Mouse (Mus musculus) embryonic facial prominence, embryonic 15.5 days (tissue): ENCODE measurements around the gene Sec16a. TPM values are rescaled to one million over a fixed set of nuclear protein-coding genes. Genes with fewer than 3 reads are reported as not detected.

Experiments used
- ATAC-seq: fragments of 200-750 bp; cut with Nextera tagmentation; 2 replicates; pipeline ENCODE4 v1.8.0; 2017; ENCODE audit warnings: low read depth, moderate TSS enrichment; ENCODE audit not compliant: insufficient number of reproducible peaks, low FRiP score, low TSS enrichment
- H3K27ac ChIP-seq: fragments of 300-500 bp; sonication (generic); replicated peaks from 2 replicates; pipeline ENCODE4 v1.5.1; 2015; ENCODE audit warnings: mild to moderate bottlenecking, inconsistent platforms
- H3K27me3 ChIP-seq: fragments of 300-500 bp; sonication (generic); 2 replicates; pipeline ENCODE4 v1.6.1; 2015; ENCODE audit warnings: inconsistent platforms
- H3K36me3 ChIP-seq: fragments of 300-500 bp; sonication (generic); 2 replicates; pipeline ENCODE4 v1.6.1; 2015; ENCODE audit warnings: mild to moderate bottlenecking, inconsistent platforms
- H3K4me1 ChIP-seq: fragments of 300-500 bp; sonication (generic); 2 replicates; pipeline ENCODE4 v1.6.1; 2015; ENCODE audit warnings: inconsistent platforms
- H3K4me2 ChIP-seq: fragments of 300-500 bp; sonication (generic); replicated peaks from 2 replicates; pipeline ENCODE4 v1.6.1; 2015; ENCODE audit warnings: mild to moderate bottlenecking, inconsistent platforms
- H3K4me3 ChIP-seq: fragments of 300-500 bp; sonication (generic); replicated peaks from 2 replicates; pipeline ENCODE4 v1.5.1; 2015; ENCODE audit warnings: mild to moderate bottlenecking, inconsistent platforms
- H3K9ac ChIP-seq: fragments of 300-500 bp; sonication (generic); 2 replicates; pipeline ENCODE4 v1.6.1; 2015; ENCODE audit warnings: inconsistent platforms
- H3K9me3 ChIP-seq: fragments of 300-500 bp; sonication (generic); replicated peaks from 2 replicates; pipeline ENCODE4 v1.6.1; 2016; ENCODE audit warnings: inconsistent platforms
- WGBS: fragments of 180-500 bp; shearing (Covaris S2); methylation state at CpG from one replicate; pipeline ENCODE4 v1.1.7; 2015; 5-methylcytosine and 5-hydroxymethylcytosine counted together
- polyA plus RNA-seq: library from polyadenylated mRNA; unstranded; fragments of >200 nt; fragmentation: Nextera tagmentation; extraction: Ambion mirVana; gene quantifications from 2 replicates; pipeline ENCODE4 v1.2.1, GENCODE M21; 2015

The Sec16a gene
- polyA plus RNA-seq, 1 experiment from 2014 or later, result 27.0 TPM

DNA sequence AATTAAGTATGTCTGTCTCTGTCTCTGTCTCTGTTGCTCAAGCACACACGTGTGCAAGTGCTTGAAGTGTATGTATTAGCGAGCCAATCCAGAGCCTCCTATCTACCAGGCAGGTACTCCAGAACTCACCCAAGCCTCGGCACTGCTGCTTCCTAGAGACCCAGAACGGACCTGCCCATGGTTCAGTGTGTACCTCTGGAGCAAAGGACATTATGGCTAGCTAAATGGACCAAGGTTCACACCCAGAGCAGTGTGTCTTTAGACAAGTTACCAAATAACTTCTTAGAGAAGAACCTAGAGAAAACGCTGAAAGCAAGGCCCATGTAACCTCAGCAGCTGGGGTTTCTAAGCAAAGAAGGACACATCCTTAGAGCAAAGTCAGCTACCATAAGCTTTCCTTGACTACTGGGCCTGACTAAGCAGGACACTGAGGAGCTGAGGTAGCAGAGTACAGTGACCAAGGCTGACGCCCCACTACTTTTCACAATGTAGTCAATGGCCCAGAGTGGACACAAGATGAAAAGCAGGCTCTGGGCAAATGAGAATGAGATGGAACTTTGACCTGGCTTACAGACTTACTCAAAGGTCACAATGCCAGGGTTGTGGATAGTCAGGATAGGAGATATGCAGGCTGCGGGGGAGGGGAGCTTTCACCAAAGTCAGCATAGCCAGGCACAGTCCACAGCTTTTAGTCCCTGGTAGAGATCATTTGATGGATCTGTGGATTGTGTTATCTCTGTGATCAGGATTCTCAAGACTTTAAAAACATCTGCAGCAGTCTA is 10.0 kb downstream of the Sec16a start:
- H3K4me2 ChIP-seq, result no peak overlapping the region
- no peak overlapping the region for H3K4me3 ChIP-seq
- ATAC-seq, result no peak
- peaks cover 91% of the 10 kb centered on the region for H3K36me3 ChIP-seq
- H3K9me3 ChIP-seq, result no peaks in the 10 kb centered on the region
- H3K27me3 ChIP-seq, result no peaks in the 10 kb centered on the region
- H3K9ac ChIP-seq, result no peak overlapping the region
- H3K4me1 ChIP-seq, result peaks cover 19% of the 10 kb centered on the region
- 96% methylated on average over 7 of the region's 7 CpGs for WGBS
- no peak overlapping the region for H3K27ac ChIP-seq

DNA sequence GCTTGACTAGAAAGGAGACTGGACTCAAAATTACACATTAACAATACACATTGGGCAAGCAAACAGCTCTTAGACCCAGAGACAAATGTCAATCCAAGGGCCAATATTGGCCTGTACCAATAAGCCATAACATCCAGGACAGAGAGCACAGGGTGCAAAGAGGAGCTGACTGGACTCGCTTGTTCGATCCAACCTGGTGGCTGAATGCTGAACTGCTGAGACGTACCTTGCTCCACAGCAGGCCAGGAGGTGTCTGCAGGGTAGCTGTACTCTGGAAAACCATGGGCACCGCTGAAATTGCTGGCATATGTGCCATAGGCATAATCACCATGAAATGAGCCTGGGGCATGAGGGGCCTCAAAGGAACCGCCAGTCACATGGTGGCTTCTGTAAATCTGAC is 15.2 kb downstream of the Sec16a start:
- Histone ChIP-seq H3K4me2 (no peak overlapping the region), H3K27ac (no peak overlapping the region), H3K36me3 (peaks cover 95% of the 10 kb centered on the region), H3K4me1 (no peaks in the 10 kb centered on the region), H3K27me3 (no peaks in the 10 kb centered on the region), H3K9me3 (no peaks in the 10 kb centered on the region), H3K9ac (no peak overlapping the region), H3K4me3 (no peak overlapping the region)
- 82% methylated on average over 5 of the region's 5 CpGs for WGBS
- ATAC-seq, result no peak

DNA sequence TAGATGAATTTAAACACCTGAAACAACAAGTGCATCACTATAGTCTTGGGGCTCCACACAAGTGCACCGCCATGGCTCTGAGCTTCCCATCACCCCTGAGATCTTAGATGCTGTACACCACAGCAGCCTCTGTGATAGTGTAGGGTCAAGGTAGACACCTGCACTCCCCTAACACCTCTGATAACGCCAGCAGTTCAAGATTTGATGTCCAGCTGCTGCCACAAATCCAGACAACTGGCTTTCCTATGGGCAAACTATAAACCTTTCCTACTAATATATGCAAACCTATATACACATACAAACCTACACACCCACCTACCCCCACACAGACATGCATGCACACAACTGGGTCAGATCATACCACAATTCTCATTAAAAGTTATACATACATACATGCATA is 20.5 kb downstream of the Sec16a start:
- H3K4me3 ChIP-seq, result no peak overlapping the region
- H3K36me3 ChIP-seq, result peaks cover 96% of the 10 kb centered on the region
- H3K4me2 ChIP-seq, result no peak overlapping the region
- no peak for ATAC-seq
- no peak overlapping the region for H3K27ac ChIP-seq
- H3K4me1 ChIP-seq, result no peaks in the 10 kb centered on the region
- no peak overlapping the region for H3K9ac ChIP-seq
- H3K9me3 ChIP-seq, result no peaks in the 10 kb centered on the region
- H3K27me3 ChIP-seq, result no peaks in the 10 kb centered on the region
- 92% methylated on average over 2 of the region's 2 CpGs for WGBS

DNA sequence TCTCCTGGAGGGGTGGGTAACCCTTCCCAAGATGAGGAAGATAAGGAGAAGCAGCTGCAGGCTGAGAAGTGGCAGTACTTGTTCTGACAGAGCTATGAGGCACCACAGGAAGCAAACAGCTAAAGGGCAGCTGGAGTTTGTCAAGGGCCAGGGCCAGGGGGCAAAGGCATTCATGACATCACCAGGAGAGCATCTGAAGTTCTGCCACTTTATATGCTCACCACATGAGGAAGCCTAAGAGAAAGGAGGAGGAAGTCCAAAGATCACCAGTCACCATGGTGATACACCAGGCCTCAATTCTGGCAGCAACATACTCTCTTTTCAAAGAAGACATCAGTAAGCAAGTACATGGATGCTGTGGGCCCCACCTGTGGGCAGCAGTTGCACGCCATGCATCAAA is 21.9 kb downstream of the Sec16a start:
- ATAC-seq, result no peak
- Histone ChIP-seq H3K27ac (no peak overlapping the region), H3K27me3 (no peaks in the 10 kb centered on the region), H3K9me3 (no peaks in the 10 kb centered on the region), H3K4me3 (no peak overlapping the region), H3K9ac (no peak overlapping the region), H3K36me3 (peaks cover 96% of the 10 kb centered on the region), H3K4me1 (no peaks in the 10 kb centered on the region), H3K4me2 (no peak overlapping the region)
- 84% methylated on average over 1 of the region's 1 CpGs for WGBS

DNA sequence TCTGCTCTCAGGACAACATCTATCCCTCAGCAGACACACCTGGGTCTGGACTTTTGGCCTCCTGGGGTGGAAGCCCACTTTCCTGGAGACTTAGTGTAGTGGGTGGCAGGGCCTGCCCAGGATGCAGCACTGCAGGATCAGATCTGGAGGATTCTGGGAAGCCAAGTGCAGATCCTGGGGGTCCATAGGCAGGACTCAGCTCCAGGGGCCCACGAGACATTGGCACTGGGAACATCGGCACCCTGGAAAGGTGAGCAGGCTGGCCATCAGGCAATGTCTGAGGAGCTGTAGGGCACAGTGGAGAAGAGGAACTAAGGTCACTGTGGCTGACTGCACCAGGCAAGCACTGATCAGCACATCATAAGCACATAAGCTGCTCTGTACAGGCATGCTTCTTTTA is 23.0 kb downstream of the Sec16a start:
- Histone ChIP-seq H3K27ac (no peak overlapping the region), H3K9me3 (no peaks in the 10 kb centered on the region), H3K4me3 (no peak overlapping the region), H3K9ac (no peak overlapping the region), H3K4me1 (no peaks in the 10 kb centered on the region), H3K36me3 (peaks cover 98% of the 10 kb centered on the region), H3K27me3 (no peaks in the 10 kb centered on the region), H3K4me2 (no peak overlapping the region)
- 96% methylated on average over 2 of the region's 2 CpGs for WGBS
- no peak for ATAC-seq

DNA sequence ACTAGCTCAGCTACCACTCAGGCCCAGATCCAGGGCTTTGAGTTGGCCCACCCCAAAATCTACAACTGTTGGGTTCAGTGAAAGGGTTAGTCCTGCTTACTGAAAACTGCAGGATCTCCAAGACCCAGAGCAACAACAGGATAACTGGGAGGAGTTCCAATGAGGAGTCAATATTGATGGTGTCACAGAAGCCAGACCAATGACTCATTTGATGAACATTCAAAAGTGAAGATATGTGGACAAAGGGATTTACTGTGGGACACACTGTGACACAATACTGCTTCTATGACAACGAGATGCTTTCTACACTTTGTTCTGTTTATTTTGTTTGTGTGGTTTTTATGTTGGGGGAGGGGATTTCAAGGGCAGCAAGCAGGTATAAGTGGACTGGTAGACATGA is 26.9 kb downstream of the Sec16a start:
- 85% methylated on average over 1 of the region's 1 CpGs for WGBS
- Histone ChIP-seq H3K36me3 (peaks cover 98% of the 10 kb centered on the region), H3K27me3 (no peaks in the 10 kb centered on the region)

DNA sequence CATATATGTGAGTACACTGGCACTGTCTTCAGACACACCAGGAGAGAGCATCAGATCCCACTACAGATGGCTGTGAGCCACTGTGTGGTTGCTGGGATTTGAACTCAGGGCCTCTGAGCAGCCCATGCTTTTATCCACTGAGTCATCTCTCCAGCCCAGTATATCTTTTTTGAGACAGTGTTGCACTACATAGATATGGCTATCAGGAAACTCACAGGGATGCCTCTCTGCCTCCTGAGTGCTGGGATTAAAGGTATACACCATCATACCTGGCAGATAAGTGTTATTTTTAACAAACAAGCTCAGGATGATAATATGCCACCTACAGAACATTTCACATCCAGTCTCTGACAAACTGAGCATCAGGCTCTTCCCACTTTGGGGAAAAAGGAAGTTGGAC is 27.9 kb downstream of the Sec16a start:
- no peak overlapping the region for H3K27ac ChIP-seq
- ATAC-seq, result no peak
- H3K36me3 ChIP-seq, result peaks cover 98% of the 10 kb centered on the region
- no peaks in the 10 kb centered on the region for H3K27me3 ChIP-seq
- H3K9ac ChIP-seq, result no peak overlapping the region
- no peaks in the 10 kb centered on the region for H3K9me3 ChIP-seq
- no peak overlapping the region for H3K4me2 ChIP-seq
- no peaks in the 10 kb centered on the region for H3K4me1 ChIP-seq
- no peak overlapping the region for H3K4me3 ChIP-seq

More for the DNA sequence above, 26.9 kb downstream of the Sec16a start:
- Histone ChIP-seq H3K9me3 (no peaks in the 10 kb centered on the region), H3K4me1 (no peaks in the 10 kb centered on the region), H3K9ac (no peak overlapping the region), H3K4me3 (no peak overlapping the region), H3K27ac (no peak overlapping the region), H3K4me2 (no peak overlapping the region)
- ATAC-seq, result no peak

DNA sequence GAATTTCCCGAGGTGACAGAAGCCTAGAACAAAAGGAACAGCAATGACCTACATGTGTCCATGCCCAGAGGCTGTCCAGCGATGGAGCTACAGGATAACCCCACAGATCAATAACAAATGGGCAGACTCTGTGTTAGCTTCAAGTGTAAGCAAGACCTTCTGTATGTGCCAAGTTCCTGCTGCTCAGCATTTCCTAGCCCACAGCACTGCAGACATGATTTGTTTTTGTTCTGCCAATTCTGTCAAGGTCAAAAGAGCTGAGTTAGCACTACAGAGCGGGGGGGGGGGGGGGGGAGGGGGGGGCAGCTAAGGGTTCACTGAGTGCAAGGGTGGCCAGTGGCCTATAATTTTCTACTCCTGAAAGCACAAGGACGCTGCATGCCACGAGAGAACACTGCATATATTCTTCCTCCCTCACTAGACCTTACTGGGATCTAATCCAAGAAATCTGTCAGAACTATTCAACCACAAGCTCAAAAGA is 34.0 kb downstream of the Sec16a start:
- Histone ChIP-seq H3K4me1 (peaks cover 39% of the 10 kb centered on the region), H3K36me3 (peaks cover 60% of the 10 kb centered on the region), H3K27ac (peak overlapping the region; percentile 65), H3K27me3 (no peaks in the 10 kb centered on the region), H3K9me3 (no peaks in the 10 kb centered on the region), H3K9ac (no peak overlapping the region; the same call in 1 of the 2 replicates), H3K4me3 (no peak overlapping the region), H3K4me2 (no peak overlapping the region)
- no peak for ATAC-seq
- WGBS, result 60% methylated on average over 4 of the region's 5 CpGs

DNA sequence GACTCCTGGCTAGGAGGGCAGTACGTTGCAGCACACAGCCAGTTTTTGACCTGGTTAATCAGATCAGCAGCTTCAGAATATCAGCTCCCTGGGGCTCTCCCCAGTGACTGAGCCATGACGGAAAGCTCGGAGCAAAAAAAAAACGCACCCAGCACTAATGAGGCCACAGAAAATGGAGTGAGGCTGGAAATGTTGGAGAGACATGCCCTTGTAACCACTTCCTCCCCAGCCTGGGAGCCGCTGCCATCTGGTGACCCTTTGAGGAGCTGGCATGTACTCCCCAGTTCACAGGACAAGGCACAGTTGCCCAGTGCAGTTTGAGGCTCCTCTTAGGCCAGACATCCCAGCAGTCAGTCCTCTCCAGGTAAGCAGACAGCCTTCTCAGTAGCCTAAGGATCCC is 34.9 kb downstream of the Sec16a start:
- Histone ChIP-seq H3K4me3 (no peak overlapping the region), H3K27ac (peak overlapping the region; percentile 65), H3K9me3 (no peaks in the 10 kb centered on the region), H3K36me3 (peaks cover 51% of the 10 kb centered on the region), H3K4me2 (no peak overlapping the region), H3K27me3 (no peaks in the 10 kb centered on the region), H3K9ac (no peak overlapping the region), H3K4me1 (peaks cover 42% of the 10 kb centered on the region)
- WGBS, result 64% methylated on average over 5 of the region's 5 CpGs
- no peak for ATAC-seq

DNA sequence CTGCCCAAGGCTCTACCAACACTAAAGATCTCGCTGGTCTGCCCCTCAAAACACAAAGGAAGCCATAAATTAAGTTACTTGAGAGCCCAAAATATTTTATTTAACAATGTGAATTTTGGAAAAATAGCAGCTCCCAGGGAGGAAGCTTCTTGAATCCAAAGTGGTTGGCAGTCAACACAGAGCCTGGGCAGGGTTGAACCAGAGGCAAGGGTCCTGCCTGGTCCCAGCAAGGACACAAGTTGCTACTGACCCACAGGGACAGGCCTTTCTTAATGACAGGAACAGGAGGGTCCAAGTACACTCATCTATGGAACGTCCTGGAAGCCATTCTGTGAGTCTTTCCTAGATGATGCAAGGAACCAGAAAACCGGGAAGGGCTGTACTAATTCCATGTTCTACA is 35.7 kb downstream of the Sec16a start:
- Histone ChIP-seq H3K36me3 (peaks cover 49% of the 10 kb centered on the region), H3K4me2 (0 out of 2 replicates have a peak overlapping the region, but pooled peaks have one; percentile 90), H3K27me3 (no peaks in the 10 kb centered on the region), H3K9me3 (no peaks in the 10 kb centered on the region), H3K9ac (no peak overlapping the region), H3K4me3 (peak overlapping the region; percentile 92), H3K27ac (peak overlapping the region; percentile 65; the same call in 1 of the 2 replicates), H3K4me1 (peaks cover 42% of the 10 kb centered on the region)
- WGBS, result 49% methylated on average over 3 of the region's 3 CpGs
- ATAC-seq, result no peak

DNA sequence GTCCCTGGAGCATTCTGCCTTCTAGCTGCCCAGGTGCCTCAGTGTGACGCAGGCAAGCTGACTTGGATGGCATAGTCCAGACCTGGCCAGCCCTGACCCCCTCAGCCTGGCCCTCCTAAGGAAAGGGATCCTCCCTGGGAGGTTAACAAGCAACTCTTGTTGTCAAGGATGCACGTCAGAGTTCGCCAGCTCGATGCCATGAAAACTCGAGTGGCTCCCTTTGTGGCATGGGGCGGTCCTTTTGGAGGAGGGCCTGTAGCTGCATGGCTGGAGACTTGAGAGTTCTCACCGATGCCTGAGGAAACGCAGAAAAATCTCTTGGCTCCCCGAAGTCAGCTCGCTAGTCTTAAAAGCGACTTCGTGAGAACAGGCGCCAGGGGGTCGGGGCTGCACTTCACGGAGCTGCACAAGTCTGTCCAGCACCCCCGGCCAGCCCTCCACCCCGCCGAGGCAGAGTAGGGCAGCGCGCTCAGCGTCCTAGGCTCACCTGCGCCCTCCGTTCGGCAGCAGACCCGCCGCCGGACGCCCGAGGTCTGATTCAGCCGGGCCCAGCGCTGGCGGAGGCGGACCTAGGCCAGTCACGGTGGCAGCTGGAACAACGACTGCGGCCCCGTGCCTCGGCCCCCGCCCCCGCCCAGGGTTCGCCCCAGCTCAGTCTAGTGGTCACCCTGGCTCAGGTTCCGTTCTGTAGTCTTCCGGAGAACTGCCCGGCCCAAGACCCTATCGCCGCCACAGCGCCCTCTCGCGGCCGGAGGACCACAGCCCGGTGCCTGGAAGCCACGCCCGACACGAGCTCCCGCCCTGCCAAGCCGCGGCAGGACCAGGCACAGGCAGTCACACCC is 36.3 kb downstream of the Sec16a start, which contains the start of gene Inpp5e:
TSS of gene Inpp5e (minus strand) at position 689 of the 842 bp plus-strand sequence.
- Histone ChIP-seq H3K4me2 (peak within 1 kb of the TSS; percentile 90), H3K36me3 (peaks cover 43% of the 10 kb centered on the region), H3K27ac (peak within 1 kb of the TSS; percentile 79), H3K4me1 (peaks cover 42% of the 10 kb centered on the region), H3K27me3 (no peaks in the 10 kb centered on the region), H3K9ac (peak within 1 kb of the TSS; percentile 93), H3K9me3 (no peaks in the 10 kb centered on the region), H3K4me3 (peak within 1 kb of the TSS; percentile 92)
- ATAC-seq, result peak; percentile 90
- under 1% methylated on average over 57 of the region's 57 CpGs for WGBS
